ENCODE assay signal across 8 mouse cellular contexts in the genomic region with DNA sequence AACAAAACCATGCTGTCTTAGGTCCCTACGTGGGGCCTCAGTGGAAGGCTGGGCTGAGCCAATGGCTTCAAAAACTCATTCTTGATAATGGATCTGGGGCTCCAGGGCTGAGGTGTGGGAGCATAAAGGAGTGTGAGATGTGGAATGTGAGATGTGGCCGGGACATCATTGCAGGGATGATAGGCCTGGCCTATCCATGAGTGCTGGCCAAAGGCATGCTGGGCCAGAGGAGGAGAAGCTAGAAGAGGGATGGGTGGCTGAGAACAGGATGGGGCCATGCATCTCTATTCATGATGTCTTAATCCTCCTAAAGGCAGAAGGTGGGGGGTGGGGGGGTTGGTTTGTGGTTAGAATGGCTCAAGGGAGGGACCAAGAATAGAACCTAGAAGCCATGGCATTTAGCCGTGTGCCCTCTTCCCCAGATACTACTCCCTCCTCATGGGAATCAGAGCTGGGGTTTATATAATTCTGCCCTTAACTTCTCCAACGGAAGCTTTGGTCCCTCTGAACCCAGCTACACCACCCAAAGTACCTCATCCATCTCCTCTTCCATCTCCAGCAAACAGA. TPM values are rescaled to one million over a fixed set of nuclear protein-coding genes. Genes with fewer than 3 reads are reported as not detected.
A peak's percentile ranks its signal among the peaks of the same experiment; 100 is the strongest.
DNase-seq lines count a peak whose midpoint lies in the region; ATAC-seq and TF ChIP-seq lines count a peak whose summit lies in the region.

No protein-coding gene starts in this region.

- peak overlapping the region; percentile 46 to 97; a peak in 1 of 4 replicates for H3K27ac ChIP-seq in heart, embryonic 14.5 days (replicated peaks in 1 of 2; ENCODE audit: control insufficient read depth in 1 of 2, insufficient read depth in 1 of 2, low read depth in 2 of 2, low read length in 2 of 2)
- H3K27ac ChIP-seq in hindbrain, embryonic 10.5 days: no peak overlapping the region
- no peak overlapping the region for H3K27ac ChIP-seq in midbrain, embryonic 12.5 days (replicated peaks)

- H3K4me3 ChIP-seq in heart, embryonic 14.5 days (ENCODE audit: control insufficient read depth in 1 of 2, insufficient read depth in 1 of 2, low read depth in 1 of 2, low read length in 2 of 2): peak overlapping the region; percentile 53 to 84
- peak overlapping the region; percentile 72 for H3K4me3 ChIP-seq in G1E (ENCODE audit: low read depth, low read length)
- H3K4me3 ChIP-seq in hindbrain, embryonic 10.5 days: peak overlapping the region; percentile 71
- peak overlapping the region; percentile 60; the same call in 1 of the 2 replicates for H3K4me3 ChIP-seq in midbrain, embryonic 12.5 days

- H3K4me2 ChIP-seq in heart, embryonic 14.5 days (ENCODE audit: low read length): peak overlapping the region; percentile 90
- H3K4me2 ChIP-seq in midbrain, embryonic 12.5 days (replicated peaks): peak overlapping the region; percentile 96

- ATAC-seq in heart, embryonic 14.5 days (ENCODE audit: insufficient number of reproducible peaks, insufficient read depth, low FRiP score, low read depth): no peak
- no peak for ATAC-seq in G1E (ENCODE audit: extremely low read depth, insufficient number of reproducible peaks, low FRiP score, poor library complexity, severe bottlenecking)
- no peak for ATAC-seq in midbrain, embryonic 12.5 days (ENCODE audit: low FRiP score, low read depth)
- no peak for ATAC-seq in megakaryocyte-erythroid progenitor cell, adult 5-6 weeks (replicated peaks; ENCODE audit: low FRiP score, low TSS enrichment, poor library complexity, severe bottlenecking)

- DNase-seq in heart, postnatal 4 days: no peak
- no peak for DNase-seq in G1E (ENCODE audit: low spot score)
- DNase-seq in hindbrain, embryonic 10.5 days (ENCODE audit: low spot score): no peak
- DNase-seq in left cerebral cortex, postnatal 4 days: no peak
- no peak for DNase-seq in ovary, adult 18-20 months (ENCODE audit: low spot score)

- 36% methylated on average over 4 of the region's 4 CpGs for WGBS in heart, embryonic 14.5 days
- WGBS in hindbrain, embryonic 10.5 days: 84% methylated on average over 4 of the region's 4 CpGs
- 82% methylated on average over 4 of the region's 4 CpGs for WGBS in midbrain, embryonic 12.5 days

- peaks cover 30% of the 10 kb centered on the region for H3K36me3 ChIP-seq in heart, embryonic 14.5 days (ENCODE audit: control insufficient read depth, insufficient read depth, low read length)
- H3K36me3 ChIP-seq in G1E (replicated peaks): peaks cover 3% of the 10 kb centered on the region
- H3K36me3 ChIP-seq in hindbrain, embryonic 10.5 days: peaks cover 10% of the 10 kb centered on the region
- 0 out of 2 replicates have a peak, but pooled peaks cover 2% of the 10 kb centered on the region for H3K36me3 ChIP-seq in midbrain, embryonic 12.5 days

- intact Hi-C loops in left cerebral cortex, postnatal 4 days (cut with DNase I): no loop called here

- no peak for TF ChIP-seq CTCF in G1E (IDR thresholded peaks at IDR 0.05; ENCODE audit: low read depth, low read length)

- H3K9me3 ChIP-seq in heart, embryonic 14.5 days (ENCODE audit: control insufficient read depth, low read length): no peaks in the 10 kb centered on the region
- H3K9me3 ChIP-seq in G1E (replicated peaks): no peaks in the 10 kb centered on the region; the same call in 1 of the 2 replicates
- H3K9me3 ChIP-seq in hindbrain, embryonic 10.5 days: no peaks in the 10 kb centered on the region
- no peaks in the 10 kb centered on the region for H3K9me3 ChIP-seq in midbrain, embryonic 12.5 days

- H3K4me1 ChIP-seq in heart, embryonic 14.5 days (ENCODE audit: control insufficient read depth in 2 of 2, insufficient read depth in 2 of 2, low read length in 2 of 2): peaks cover 49 to 63% of the 10 kb centered on the region in 2 experiments
- H3K4me1 ChIP-seq in G1E (ENCODE audit: insufficient read depth, low read depth, low read length): peaks cover 32% of the 10 kb centered on the region
- peaks cover 48% of the 10 kb centered on the region for H3K4me1 ChIP-seq in hindbrain, embryonic 10.5 days (replicated peaks)
- peaks cover 24% of the 10 kb centered on the region for H3K4me1 ChIP-seq in midbrain, embryonic 12.5 days

- peak overlapping the region; percentile 98 for H3K9ac ChIP-seq in heart, embryonic 14.5 days (ENCODE audit: low read length)
- H3K9ac ChIP-seq in midbrain, embryonic 12.5 days (replicated peaks): no peak overlapping the region

- H3K27me3 ChIP-seq in heart, embryonic 14.5 days (ENCODE audit: control insufficient read depth, insufficient read depth, low read length): no peaks in the 10 kb centered on the region
- peaks cover 25% of the 10 kb centered on the region for H3K27me3 ChIP-seq in G1E (ENCODE audit: insufficient read depth, low read length)
- H3K27me3 ChIP-seq in hindbrain, embryonic 10.5 days (ENCODE audit: insufficient read depth, poor library complexity, severe bottlenecking): peaks cover 54% of the 10 kb centered on the region
- H3K27me3 ChIP-seq in midbrain, embryonic 12.5 days: peaks cover 31% of the 10 kb centered on the region

RNA-seq across cellular contexts. Expression of gene Phlda3, which starts 1.5 kb away (rescaled TPM):
- 72.4 and 77.2 TPM in 2 replicates for polyA plus RNA-seq in heart, embryonic 14.5 days (2014; fragmentation: Nextera tagmentation; extraction: Ambion mirVana)
- total RNA-seq in heart, postnatal 4 days (2021): 10 to 100 TPM; 40.7 to 43.8 TPM
- total RNA-seq in G1E (2014; fragmentation: Nextera tagmentation) (not detected in 2 replicates), G1E (2017) (0.98 and 1.7 TPM in 2 replicates)
- 5.2 and 5.4 TPM in 2 replicates for polyA plus RNA-seq in G1E (2012)
- 19.3 and 21.7 TPM in 2 replicates for polyA plus RNA-seq in hindbrain, embryonic 10.5 days (2016; fragmentation: Nextera tagmentation; extraction: Ambion mirVana)
- 15.7 and 21.8 TPM in 2 replicates for polyA plus RNA-seq in midbrain, embryonic 12.5 days (2016; fragmentation: Nextera tagmentation; extraction: Ambion mirVana)
- total RNA-seq in left cerebral cortex, postnatal 4 days (2021): 10 to 100 TPM; 11.2 to 12.9 TPM
- total RNA-seq in megakaryocyte-erythroid progenitor cell, adult 5-6 weeks (2014; fragmentation: Nextera tagmentation): 1.8 and 7.6 TPM in 2 replicates
- 0.94 and 2.1 TPM in 2 replicates for total RNA-seq in megakaryocyte-erythroid progenitor cell, adult 5-6 weeks (2017)

RNA-seq across cellular contexts. Expression of gene Tnni1, which starts 11.8 kb away (rescaled TPM):
- 5,020 and 5,035 TPM in 2 replicates for polyA plus RNA-seq in heart, embryonic 14.5 days (2014; fragmentation: Nextera tagmentation; extraction: Ambion mirVana)
- 1,000 to 10,000 TPM; 2,021 to 2,289 TPM for total RNA-seq in heart, postnatal 4 days (2021)
- total RNA-seq in G1E (2014; fragmentation: Nextera tagmentation) (not detected in 2 replicates), G1E (2017) (0.11 TPM in 1 of 2 replicates, not detected in the other)
- 0.04 TPM in 1 of 2 replicates, not detected in the other for polyA plus RNA-seq in G1E (2012)
- 0.85 and 3.2 TPM in 2 replicates for polyA plus RNA-seq in hindbrain, embryonic 10.5 days (2016; fragmentation: Nextera tagmentation; extraction: Ambion mirVana)
- polyA plus RNA-seq in midbrain, embryonic 12.5 days (2016; fragmentation: Nextera tagmentation; extraction: Ambion mirVana): 1.0 and 2.2 TPM in 2 replicates
- not detected for total RNA-seq in left cerebral cortex, postnatal 4 days (2021)
- 5.4 TPM in 1 of 2 replicates, not detected in the other for total RNA-seq in megakaryocyte-erythroid progenitor cell, adult 5-6 weeks (2014; fragmentation: Nextera tagmentation)
- 0.46 TPM in 1 of 2 replicates, not detected in the other for total RNA-seq in megakaryocyte-erythroid progenitor cell, adult 5-6 weeks (2017)

RNA-seq across cellular contexts. Expression of gene Csrp1, which starts 47.5 kb away (rescaled TPM):
- polyA plus RNA-seq in heart, embryonic 14.5 days (2014; fragmentation: Nextera tagmentation; extraction: Ambion mirVana): 133 and 220 TPM in 2 replicates
- 100 to 1,000 TPM; 262 to 267 TPM for total RNA-seq in heart, postnatal 4 days (2021)
- total RNA-seq in G1E (2014; fragmentation: Nextera tagmentation) (not detected in 2 replicates), G1E (2017) (0.29 and 0.38 TPM in 2 replicates)
- polyA plus RNA-seq in G1E (2012): 0.05 and 0.06 TPM in 2 replicates
- 51.0 and 56.2 TPM in 2 replicates for polyA plus RNA-seq in hindbrain, embryonic 10.5 days (2016; fragmentation: Nextera tagmentation; extraction: Ambion mirVana)
- 35.6 and 41.0 TPM in 2 replicates for polyA plus RNA-seq in midbrain, embryonic 12.5 days (2016; fragmentation: Nextera tagmentation; extraction: Ambion mirVana)
- 10 to 100 TPM; 31.2 to 32.8 TPM for total RNA-seq in left cerebral cortex, postnatal 4 days (2021)
- 77.6 and 100 TPM in 2 replicates for total RNA-seq in megakaryocyte-erythroid progenitor cell, adult 5-6 weeks (2014; fragmentation: Nextera tagmentation)
- 91.4 and 112 TPM in 2 replicates for total RNA-seq in megakaryocyte-erythroid progenitor cell, adult 5-6 weeks (2017)

RNA-seq across cellular contexts. Expression of gene Lad1, which starts 51.0 kb away (rescaled TPM):
- polyA plus RNA-seq in heart, embryonic 14.5 days (2014; fragmentation: Nextera tagmentation; extraction: Ambion mirVana): 3.1 and 4.8 TPM in 2 replicates
- 10 to 100 TPM in 1 of 2 experiments, 1 to 10 TPM in 1; 7.3 to 10.3 TPM for total RNA-seq in heart, postnatal 4 days (2021)
- total RNA-seq in G1E (2014; fragmentation: Nextera tagmentation) (not detected in 2 replicates), G1E (2017) (0.16 TPM in 1 of 2 replicates, not detected in the other)
- polyA plus RNA-seq in G1E (2012): not detected in 2 replicates
- 1.0 and 3.9 TPM in 2 replicates for polyA plus RNA-seq in hindbrain, embryonic 10.5 days (2016; fragmentation: Nextera tagmentation; extraction: Ambion mirVana)
- 0.20 and 0.32 TPM in 2 replicates for polyA plus RNA-seq in midbrain, embryonic 12.5 days (2016; fragmentation: Nextera tagmentation; extraction: Ambion mirVana)
- total RNA-seq in left cerebral cortex, postnatal 4 days (2021): under 1 TPM; 0.64 to 0.86 TPM
- not detected in 2 replicates for total RNA-seq in megakaryocyte-erythroid progenitor cell, adult 5-6 weeks (2014; fragmentation: Nextera tagmentation)
- not detected in 2 replicates for total RNA-seq in megakaryocyte-erythroid progenitor cell, adult 5-6 weeks (2017)

Comparison
In these comparisons a context has a peak if more than half of its experiments do, and no peak if none do; other contexts are left out.
1. H3K27ac ChIP-seq: peak in heart, embryonic 14.5 days (2 of 2); none in hindbrain, embryonic 10.5 days (single experiment) and midbrain, embryonic 12.5 days (single experiment).
2. RNA of gene Tnni1, which starts 11.8 kb away (total RNA-seq): 2,021 to 2,289 TPM in heart, postnatal 4 days; 0.46 to 5.4 TPM in megakaryocyte-erythroid progenitor cell, adult 5-6 weeks, not detected in left cerebral cortex, postnatal 4 days and 0.11 TPM in G1E; every median in the first group is over 100 times any median in the second.
3. RNA of gene Csrp1, which starts 47.5 kb away (total RNA-seq): 262 to 267 TPM in heart, postnatal 4 days, 77.6 to 112 TPM in megakaryocyte-erythroid progenitor cell, adult 5-6 weeks and 31.2 to 32.8 TPM in left cerebral cortex, postnatal 4 days; 0.29 to 0.38 TPM in G1E; every median in the first group is over 10 times any median in the second.
4. Peak in every context shown above with its lines, with median percentiles within 50 percentile points of each other: H3K4me3 ChIP-seq.